Mouse (Mus musculus) ovary, adult 2 months (tissue): ENCODE measurements around the gene Mis18a. TPM values are rescaled to one million over a fixed set of nuclear protein-coding genes. Genes with fewer than 3 reads are reported as not detected.

Source experiments
- polyA plus RNA-seq: library from polyadenylated mRNA; depleted of rRNA; stranded (reverse); fragments of >200 nt; gene quantifications from 2 replicates; pipeline ENCODE4 v1.2.3, GENCODE M21; 2012; rRNA removed

The Mis18a gene
- 25.4 and 34.5 TPM in 2 replicates for polyA plus RNA-seq

GRCm38 (mm10) chr16:90727233-90728115 is at the start of gene Mis18a:
Gene Mis18a, minus strand, starts transcription at chr16:90727404.

GRCm38 (mm10) chr16:90738092-90738956 is 11.1 kb upstream of the Mis18a start, which contains the start of gene Mrap:
Gene Mrap, plus strand, starts transcription at chr16:90738207.

Other genes starting within 250 kb of the Mis18a start
- 162 and 216 TPM in 2 replicates for gene Mrap, start 10.8 kb upstream of the Mis18a start, polyA plus RNA-seq
- gene Urb1, start 83.0 kb upstream of the Mis18a start, polyA plus RNA-seq = 6.5 and 8.4 TPM in 2 replicates
- 8.9 and 10.4 TPM in 2 replicates for gene Eva1c, start 99.3 kb upstream of the Mis18a start, polyA plus RNA-seq
- gene Cfap298, start 207.7 kb upstream of the Mis18a start, polyA plus RNA-seq = 30.0 and 69.2 TPM in 2 replicates